Mouse (Mus musculus): ENCODE measurements around the gene Igtp. TPM values are rescaled to one million over a fixed set of nuclear protein-coding genes. Genes with fewer than 3 reads are reported as not detected.
"Not testable (repeated sequence)": the region's sequence is repeated elsewhere in the genome, so short reads cannot be mapped to it uniquely, and the experiment has no call there.

Gene Igtp
- total and polyA plus RNA-seq, 2 experiments = 33.0 to 52.9 TPM

- WGBS = 67% methylated on average over 16 of the region's 16 CpGs
- no peaks in the 10 kb centered on the region for H3K79me2 ChIP-seq (ENCODE audit: control insufficient read depth, insufficient read depth, low read length)
- H3K27me3 ChIP-seq (ENCODE audit: control insufficient read depth, insufficient read depth, low read length) = no peaks in the 10 kb centered on the region
- H3K9ac ChIP-seq (ENCODE audit: low read depth, low read length) = no peak overlapping the region
- no peak for DNase-seq (ENCODE audit: extremely low read depth, low read depth, low spot score)
- no peaks in the 10 kb centered on the region for H3K36me3 ChIP-seq (ENCODE audit: control insufficient read depth, insufficient read depth, low read length)
- H3K4me3 ChIP-seq (ENCODE audit: insufficient read depth, low read depth, low read length) = no peak overlapping the region
- TF ChIP-seq POLR2A (IDR thresholded peaks at IDR 0.05; ENCODE audit: extremely low read depth, insufficient read depth, low read length) = no peak
- TF ChIP-seq CTCF (IDR thresholded peaks at IDR 0.05; ENCODE audit: low read depth, low read length) = no peak
- no peak overlapping the region for H3K27ac ChIP-seq (replicated peaks; ENCODE audit: insufficient read depth, low read depth, low read length)
- peaks cover 4% of the 10 kb centered on the region for H3K4me1 ChIP-seq (ENCODE audit: control insufficient read depth, insufficient read depth, low read length)
Observed at GRCm38 (mm10) chr11:58230396-58230910, 31.1 kb downstream of the Igtp start.

DNA sequence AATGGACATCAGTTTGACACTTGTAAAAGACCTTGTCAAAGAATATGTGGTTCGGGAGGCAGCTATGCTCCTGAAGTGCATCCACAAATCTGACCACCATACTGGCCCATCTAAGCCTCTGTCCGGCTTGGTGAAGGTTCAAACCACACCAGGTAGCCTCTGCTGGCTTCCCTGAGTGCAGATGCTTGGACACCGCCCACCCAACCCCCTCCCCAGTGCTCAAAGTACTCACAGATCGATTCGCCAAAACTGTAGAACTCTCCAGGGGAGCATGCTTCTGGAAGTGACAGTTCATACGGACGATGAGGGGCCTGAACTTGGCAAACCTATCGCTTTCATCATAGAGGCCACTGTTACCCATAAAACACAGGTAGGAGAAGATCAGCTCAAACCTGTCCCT is 31.8 kb downstream of the Igtp start:
- Histone ChIP-seq H3K36me3 (ENCODE audit: control insufficient read depth, insufficient read depth, low read length) (no peaks in the 10 kb centered on the region), H3K79me2 (ENCODE audit: control insufficient read depth, insufficient read depth, low read length) (no peaks in the 10 kb centered on the region), H3K9ac (ENCODE audit: low read depth, low read length) (no peak overlapping the region), H3K4me1 (ENCODE audit: control insufficient read depth, insufficient read depth, low read length) (peaks cover 2% of the 10 kb centered on the region; the same call in 1 of the 2 replicates), H3K27ac (replicated peaks; ENCODE audit: insufficient read depth, low read depth, low read length) (no peak overlapping the region), H3K27me3 (ENCODE audit: control insufficient read depth, insufficient read depth, low read length) (no peaks in the 10 kb centered on the region), H3K4me3 (ENCODE audit: insufficient read depth, low read depth, low read length) (no peak overlapping the region)
- WGBS = 88% methylated on average over 8 of the region's 8 CpGs
- no peak for TF ChIP-seq CTCF (IDR thresholded peaks at IDR 0.05; ENCODE audit: low read depth, low read length)
- no peak for TF ChIP-seq POLR2A (IDR thresholded peaks at IDR 0.05; ENCODE audit: extremely low read depth, insufficient read depth, low read length)
- no peak for DNase-seq (ENCODE audit: extremely low read depth, low read depth, low spot score)

- not testable (repeated sequence) for H3K9ac ChIP-seq (ENCODE audit: low read depth, low read length); H3K4me3 ChIP-seq (ENCODE audit: insufficient read depth, low read depth, low read length); H3K36me3 ChIP-seq (ENCODE audit: control insufficient read depth, insufficient read depth, low read length); H3K79me2 ChIP-seq (ENCODE audit: control insufficient read depth, insufficient read depth, low read length); H3K4me1 ChIP-seq (ENCODE audit: control insufficient read depth, insufficient read depth, low read length); H3K27me3 ChIP-seq (ENCODE audit: control insufficient read depth, insufficient read depth, low read length); H3K27ac ChIP-seq (replicated peaks; ENCODE audit: insufficient read depth, low read depth, low read length); DNase-seq (ENCODE audit: extremely low read depth, low read depth, low spot score)
- WGBS = 44% methylated on average over 3 of the region's 3 CpGs
Observed at GRCm38 (mm10) chr11:58234551-58234950, 35.2 kb downstream of the Igtp start.

DNA sequence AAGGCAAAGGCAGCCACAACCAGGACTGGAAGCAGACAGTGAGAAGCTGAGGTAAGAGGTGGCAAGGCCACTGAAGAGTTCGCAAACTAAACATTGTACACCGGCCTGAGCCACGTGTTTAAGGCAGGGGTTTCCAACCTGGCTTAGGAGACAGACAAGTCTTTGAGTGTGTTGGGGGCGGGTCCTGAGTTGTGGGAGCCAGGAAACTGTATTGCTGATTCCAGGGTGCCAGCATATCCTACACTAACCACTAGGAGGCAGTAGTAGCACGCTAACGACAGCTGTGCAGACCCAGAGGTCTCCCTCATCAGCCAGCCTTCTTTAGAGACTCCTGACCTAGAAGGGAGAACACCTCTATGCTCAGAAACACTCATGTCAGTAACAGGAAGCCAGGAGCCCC is 35.8 kb downstream of the Igtp start:
- no peak overlapping the region for H3K4me3 ChIP-seq (ENCODE audit: insufficient read depth, low read depth, low read length)
- H3K79me2 ChIP-seq (ENCODE audit: control insufficient read depth, insufficient read depth, low read length) = no peaks in the 10 kb centered on the region
- TF ChIP-seq POLR2A (IDR thresholded peaks at IDR 0.05; ENCODE audit: extremely low read depth, insufficient read depth, low read length) (no peak), CTCF (IDR thresholded peaks at IDR 0.05; ENCODE audit: low read depth, low read length) (peak; percentile 76)
- 0 out of 2 replicates have a peak, but pooled peaks cover 3% of the 10 kb centered on the region for H3K4me1 ChIP-seq (ENCODE audit: control insufficient read depth, insufficient read depth, low read length)
- 24% methylated on average over 6 of the region's 6 CpGs for WGBS
- H3K27me3 ChIP-seq (ENCODE audit: control insufficient read depth, insufficient read depth, low read length) = no peaks in the 10 kb centered on the region
- H3K27ac ChIP-seq (replicated peaks; ENCODE audit: insufficient read depth, low read depth, low read length) = no peak overlapping the region
- H3K36me3 ChIP-seq (ENCODE audit: control insufficient read depth, insufficient read depth, low read length) = no peaks in the 10 kb centered on the region
- H3K9ac ChIP-seq (ENCODE audit: low read depth, low read length) = no peak overlapping the region
- DNase-seq (ENCODE audit: extremely low read depth, low read depth, low spot score) = peak; percentile 32

DNA sequence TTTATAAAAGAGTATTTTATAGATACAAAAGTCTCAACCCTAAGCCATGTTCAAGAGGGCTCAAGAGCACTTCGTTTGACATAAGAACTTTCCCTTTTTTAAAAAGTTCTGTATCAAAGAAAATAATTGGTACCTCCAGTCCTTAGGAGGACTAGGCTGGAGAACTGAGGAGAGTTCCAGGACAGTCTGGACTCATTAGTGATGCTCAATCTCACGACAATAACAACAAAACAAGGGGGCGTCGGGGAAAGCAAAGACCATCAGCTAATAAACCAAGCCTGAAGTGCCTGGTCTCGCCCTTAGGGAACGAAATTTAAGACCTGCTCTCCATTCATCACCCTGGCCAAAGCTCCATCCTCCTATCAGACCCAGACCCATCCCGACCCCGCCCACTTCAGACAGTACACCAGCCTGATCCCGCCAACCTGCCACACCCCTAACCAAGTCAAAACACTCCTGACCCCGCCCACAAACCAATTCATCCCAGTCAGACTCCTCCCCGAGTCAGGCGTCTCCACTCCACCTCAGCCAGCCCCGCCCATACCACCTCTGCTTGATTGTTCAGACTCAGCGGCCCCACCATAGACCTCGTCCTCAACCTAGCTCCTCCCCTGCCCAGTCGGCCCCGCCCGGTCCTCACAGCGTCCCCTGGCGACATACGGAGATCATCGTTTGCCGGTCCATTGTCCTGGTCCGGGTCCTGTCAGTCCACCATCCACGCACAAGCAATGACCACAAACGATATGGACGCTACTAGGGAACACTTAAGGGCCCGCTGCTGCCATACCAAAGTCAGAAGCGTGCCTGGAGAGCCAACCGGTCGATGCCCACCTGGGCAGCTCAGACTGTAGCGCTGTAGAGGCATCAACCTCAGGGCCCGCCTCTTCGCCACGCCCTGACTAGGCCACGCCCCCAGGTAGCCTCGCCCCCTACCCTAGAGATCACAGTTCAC is 39.8 kb downstream of the Igtp start:
- H3K36me3 ChIP-seq (ENCODE audit: control insufficient read depth, insufficient read depth, low read length) = no peaks in the 10 kb centered on the region
- peak; percentile 56 for DNase-seq (ENCODE audit: extremely low read depth, low read depth, low spot score)
- no peaks in the 10 kb centered on the region for H3K79me2 ChIP-seq (ENCODE audit: control insufficient read depth, insufficient read depth, low read length)
- TF ChIP-seq CTCF (IDR thresholded peaks at IDR 0.05; ENCODE audit: low read depth, low read length) = peak; percentile 48
- TF ChIP-seq POLR2A (IDR thresholded peaks at IDR 0.05; ENCODE audit: extremely low read depth, insufficient read depth, low read length) = no peak
- 0 out of 2 replicates have a peak overlapping the region, but pooled peaks have one; percentile 2 for H3K9ac ChIP-seq (ENCODE audit: low read depth, low read length)
- peak overlapping the region; percentile 57 for H3K4me3 ChIP-seq (ENCODE audit: insufficient read depth, low read depth, low read length)
- WGBS = 6% methylated on average over 37 of the region's 37 CpGs
- H3K27ac ChIP-seq (replicated peaks; ENCODE audit: insufficient read depth, low read depth, low read length) = no peak overlapping the region
- H3K27me3 ChIP-seq (ENCODE audit: control insufficient read depth, insufficient read depth, low read length) = no peaks in the 10 kb centered on the region
- H3K4me1 ChIP-seq (ENCODE audit: control insufficient read depth, insufficient read depth, low read length) = 0 out of 2 replicates have a peak, but pooled peaks cover 3% of the 10 kb centered on the region

GRCm38 (mm10) chr11:58247294-58247693 is 47.9 kb downstream of the Igtp start:
- H3K36me3 ChIP-seq (ENCODE audit: control insufficient read depth, insufficient read depth, low read length) = no peaks in the 10 kb centered on the region
- no peak overlapping the region for H3K4me3 ChIP-seq (ENCODE audit: insufficient read depth, low read depth, low read length)
- H3K79me2 ChIP-seq (ENCODE audit: control insufficient read depth, insufficient read depth, low read length) = no peaks in the 10 kb centered on the region
- no peak overlapping the region for H3K9ac ChIP-seq (ENCODE audit: low read depth, low read length)
- H3K27me3 ChIP-seq (ENCODE audit: control insufficient read depth, insufficient read depth, low read length) = no peaks in the 10 kb centered on the region
- H3K27ac ChIP-seq (replicated peaks; ENCODE audit: insufficient read depth, low read depth, low read length) = no peak overlapping the region
- TF ChIP-seq POLR2A (IDR thresholded peaks at IDR 0.05; ENCODE audit: extremely low read depth, insufficient read depth, low read length) (no peak), CTCF (IDR thresholded peaks at IDR 0.05; ENCODE audit: low read depth, low read length) (no peak)
- WGBS = 55% methylated on average over 4 of the region's 4 CpGs
- DNase-seq (ENCODE audit: extremely low read depth, low read depth, low spot score) = no peak
- no peaks in the 10 kb centered on the region for H3K4me1 ChIP-seq (ENCODE audit: control insufficient read depth, insufficient read depth, low read length)

Data from liver, adult 2 months (tissue).